Mouse (Mus musculus) CH12F3 (cell line): ENCODE measurements around the gene Taf13.
"Not testable (repeated sequence)": the region's sequence is repeated elsewhere in the genome, so short reads cannot be mapped to it uniquely, and the experiment has no call there.

ENCODE experiments used
- in situ Hi-C: fragments of 300-500 bp; cut with MboI; formaldehyde crosslinking; loops from 2 replicates; pipeline ENCODE4 v1.14.3; 2020; ENCODE audit warnings: low sequenced_read_pairs

Taf13 gene

DNA sequence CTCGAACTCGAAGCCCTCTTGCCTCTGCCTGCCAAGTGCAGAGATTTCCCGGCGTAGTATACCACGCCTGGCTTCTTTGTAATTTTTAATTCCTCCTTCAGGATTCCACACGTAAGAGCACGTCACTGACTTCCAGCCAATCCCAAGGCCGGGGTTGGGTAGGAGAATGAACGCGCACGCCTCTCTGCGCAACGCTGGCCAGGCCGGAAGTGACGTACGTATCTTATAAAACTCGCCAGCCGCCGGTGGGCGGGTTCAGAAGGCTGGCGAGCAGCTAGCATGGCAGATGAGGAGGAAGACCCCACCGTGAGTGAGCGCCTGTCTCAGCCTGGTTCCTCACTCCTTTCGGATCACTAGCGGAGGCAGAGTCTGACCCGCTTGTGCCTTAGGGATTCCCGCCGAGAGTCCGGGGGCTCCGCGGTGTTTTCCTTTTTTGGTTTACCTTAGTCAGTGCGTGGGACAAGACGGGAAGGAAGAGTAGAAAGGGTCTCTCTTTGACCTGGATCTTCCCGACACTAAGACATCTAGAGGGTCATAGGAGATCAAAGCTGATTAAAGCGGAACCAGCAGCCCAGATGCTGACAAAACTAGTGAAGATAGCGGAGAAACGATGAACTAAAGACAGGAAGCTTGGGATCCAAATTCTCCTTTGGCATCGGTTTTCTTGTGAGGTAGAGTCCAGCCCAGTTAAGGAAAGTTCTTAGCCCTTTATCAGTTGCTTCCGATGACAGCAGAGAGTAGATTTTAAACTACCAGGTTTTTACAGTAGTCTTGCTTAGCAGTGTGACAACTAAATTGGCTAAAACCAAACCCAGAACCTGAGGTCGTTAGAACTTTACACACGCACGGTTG lies at the start of gene Taf13:
Taf13 (plus strand) TSS at position 256 of the 852 bp plus-strand sequence.
- in situ Hi-C loops = no loop called here

DNA sequence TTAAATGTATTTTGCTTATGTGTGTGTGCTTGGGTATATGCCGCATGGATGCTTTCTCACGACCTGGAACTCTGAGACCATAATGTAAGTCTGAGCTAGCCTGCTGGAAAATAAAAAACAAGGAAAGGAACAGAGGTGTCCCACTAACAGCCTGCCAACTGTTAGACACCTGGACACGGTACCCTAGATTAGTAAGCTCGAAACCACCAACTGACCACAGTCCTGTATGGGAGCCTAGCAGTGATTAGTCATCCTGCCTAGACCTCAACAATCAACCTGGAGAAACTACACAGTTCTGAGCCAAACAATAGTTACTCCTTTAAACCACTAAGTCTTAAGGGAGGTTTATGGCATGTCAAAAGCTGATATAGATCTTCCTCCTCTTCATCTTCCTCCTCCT lies 48.1 kb upstream of the Taf13 start:
- in situ Hi-C loops = no loop called here

DNA sequence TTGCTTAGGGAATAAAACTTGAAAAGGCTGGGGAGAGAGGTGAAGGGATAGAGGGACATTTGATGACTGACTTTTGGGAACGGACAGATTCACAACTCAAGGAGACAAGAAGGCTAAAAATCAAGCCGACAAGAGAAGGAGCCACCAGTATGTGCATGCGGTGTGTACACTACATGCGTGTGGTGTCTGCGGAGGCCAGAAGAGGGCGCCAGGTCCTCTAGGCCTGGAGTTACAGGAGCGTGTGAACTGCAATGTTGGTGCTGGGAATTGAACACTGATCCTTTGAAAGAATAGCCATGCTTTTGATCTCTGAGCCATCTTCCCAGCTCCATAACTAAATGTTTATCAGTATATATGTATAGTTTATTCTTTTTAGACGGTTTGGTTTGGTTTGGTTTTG lies 43.0 kb upstream of the Taf13 start:
- in situ Hi-C loops = no loop called here

DNA sequence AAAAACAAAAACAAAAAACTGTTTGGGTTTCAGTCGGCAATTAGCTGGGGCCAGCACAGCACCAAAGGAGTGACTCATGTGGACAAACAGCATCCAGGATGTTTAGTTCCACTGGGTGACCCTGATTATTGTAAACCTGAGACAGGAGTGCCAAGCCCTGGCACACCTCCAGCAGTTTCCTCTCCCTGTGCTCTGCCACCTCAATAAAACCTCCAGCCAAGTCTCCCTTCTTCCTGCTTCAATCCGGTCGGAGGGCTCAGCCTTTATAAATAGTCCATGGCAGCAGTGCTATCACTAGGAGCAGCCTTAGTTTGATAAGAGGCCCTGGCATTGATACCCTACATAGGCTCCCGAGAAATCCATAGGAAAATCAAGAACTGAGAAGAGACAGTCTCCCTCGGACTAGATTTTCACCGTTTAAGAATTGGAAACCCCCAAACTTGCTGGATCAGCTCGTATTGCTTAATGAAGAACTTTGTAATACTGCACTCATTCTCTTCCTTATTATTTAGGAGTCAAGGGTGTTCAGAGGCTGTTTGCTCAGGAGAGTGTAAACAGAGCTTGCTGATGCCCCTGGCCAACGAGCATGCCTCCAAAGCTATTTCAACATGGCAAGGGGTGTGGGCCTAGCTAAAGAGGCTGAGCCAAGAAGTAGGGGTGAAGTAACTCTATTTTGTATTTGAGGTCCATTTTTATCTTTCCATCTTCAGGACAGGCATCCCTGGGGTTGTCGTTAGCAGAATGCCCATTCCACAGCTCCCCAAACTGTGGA lies 38.2 kb upstream of the Taf13 start:
- in situ Hi-C loops = no loop called here

DNA sequence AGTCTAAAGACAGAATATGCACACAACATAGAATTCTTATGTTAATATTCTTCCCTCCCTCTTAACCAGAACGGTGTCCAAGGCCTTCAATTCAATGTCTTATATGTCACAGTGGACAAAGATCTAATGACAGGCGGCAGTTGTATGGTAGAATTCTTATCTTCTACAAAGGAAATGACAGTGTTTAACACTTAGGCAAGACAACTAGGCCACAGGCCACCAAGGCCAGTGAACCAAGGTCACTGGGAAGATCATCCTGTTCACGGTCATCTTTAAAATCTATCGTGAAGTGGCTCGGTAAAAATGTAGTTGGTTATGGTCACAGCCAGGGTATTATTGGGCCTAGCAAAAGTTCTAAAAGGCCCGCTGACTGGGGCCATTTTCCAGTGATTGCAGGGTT lies 37.5 kb upstream of the Taf13 start, which contains the start of gene 1700013F07Rik:
1700013F07Rik (plus strand) TSS at position 200 of the 400 bp plus-strand sequence.
- in situ Hi-C loops = no loop called here

DNA sequence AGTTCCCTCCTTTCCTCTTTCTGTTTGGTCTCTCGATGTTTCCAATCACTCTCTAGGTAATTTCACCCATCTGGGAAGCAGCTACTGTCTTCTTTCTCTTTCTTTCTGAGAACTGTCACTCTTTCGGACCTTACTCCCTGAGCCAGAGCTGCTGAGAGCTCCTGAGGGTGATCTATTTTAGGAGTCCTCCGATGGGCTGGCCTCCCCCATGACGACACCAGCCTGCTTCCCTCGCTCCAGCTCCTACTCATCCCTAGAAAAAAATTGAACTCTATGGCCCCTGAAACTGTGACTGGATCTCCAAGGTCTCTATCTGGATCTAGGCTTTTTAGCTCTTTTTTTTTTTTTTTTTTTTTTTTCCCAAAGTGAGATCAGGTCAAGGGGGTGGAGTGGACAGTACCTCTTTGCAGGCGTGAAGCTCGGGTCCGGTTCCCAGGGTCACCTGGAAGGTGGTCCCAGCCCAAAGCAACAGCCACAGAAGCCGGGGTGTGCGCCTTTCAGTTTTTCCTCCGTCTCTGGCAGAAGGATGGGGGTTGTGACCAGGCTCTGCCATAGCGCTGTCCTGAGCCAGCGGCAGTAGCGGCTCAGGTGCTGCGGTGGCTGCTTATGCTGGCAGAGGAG lies 35.5 kb upstream of the Taf13 start:
- in situ Hi-C loops = no loop called here

DNA sequence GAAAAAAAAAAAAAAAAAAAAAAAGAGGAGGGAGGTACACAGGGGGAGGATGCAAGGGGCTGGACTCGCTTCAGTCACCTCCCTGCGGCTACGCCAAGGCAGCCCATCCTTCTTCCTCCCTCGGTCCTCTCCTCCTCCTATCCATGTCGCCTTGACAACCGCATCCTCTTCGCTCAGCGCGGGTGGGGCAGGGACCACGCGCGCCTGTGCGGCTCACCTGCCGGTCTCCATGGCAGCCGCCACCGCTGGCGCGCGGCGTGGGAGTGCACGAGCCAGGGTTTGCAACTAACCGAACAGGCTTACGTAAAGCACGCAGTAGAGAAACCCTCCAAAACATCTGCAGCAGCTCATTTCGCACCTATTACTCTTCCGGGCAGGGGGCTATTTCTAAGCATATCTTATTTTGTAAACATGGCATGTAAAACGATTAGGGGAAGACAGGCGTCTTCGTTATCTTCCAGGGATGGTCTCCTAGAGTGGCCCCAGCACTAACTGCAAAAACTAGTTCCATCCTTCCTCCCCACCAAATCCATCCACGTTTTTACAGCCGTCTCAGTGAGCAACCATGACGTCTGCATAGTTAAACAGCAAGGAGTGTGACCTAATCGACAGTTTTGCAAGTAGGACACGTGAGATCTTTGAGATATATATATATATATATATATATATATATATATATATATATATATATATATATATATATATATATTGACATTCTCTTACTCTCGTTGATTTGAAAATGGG lies 34.8 kb upstream of the Taf13 start, which contains the start of gene 5330417C22Rik:
5330417C22Rik (minus strand) TSS at position 20 of the 744 bp plus-strand sequence.
- in situ Hi-C loops = no loop called here

DNA sequence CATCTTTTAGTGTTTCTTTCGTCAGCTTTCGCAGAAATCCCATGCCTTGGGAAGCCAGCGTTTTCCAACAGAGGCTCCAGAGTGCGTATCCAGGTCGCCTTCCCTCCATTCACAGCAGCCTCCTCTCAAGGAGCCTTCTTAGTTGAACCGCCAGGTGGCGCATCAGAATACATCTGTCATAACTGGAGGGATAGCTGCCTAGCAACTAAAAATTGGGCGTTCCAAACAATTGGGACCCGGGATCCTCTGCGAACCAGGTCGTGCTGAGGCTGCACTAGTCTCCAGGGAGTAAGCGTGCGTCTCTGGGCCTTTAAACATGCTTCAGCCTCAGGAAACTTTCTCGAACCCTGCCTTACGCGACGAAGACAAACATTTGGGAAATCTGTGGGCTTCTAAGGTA lies 34.2 kb upstream of the Taf13 start:
- in situ Hi-C loops = no loop called here

DNA sequence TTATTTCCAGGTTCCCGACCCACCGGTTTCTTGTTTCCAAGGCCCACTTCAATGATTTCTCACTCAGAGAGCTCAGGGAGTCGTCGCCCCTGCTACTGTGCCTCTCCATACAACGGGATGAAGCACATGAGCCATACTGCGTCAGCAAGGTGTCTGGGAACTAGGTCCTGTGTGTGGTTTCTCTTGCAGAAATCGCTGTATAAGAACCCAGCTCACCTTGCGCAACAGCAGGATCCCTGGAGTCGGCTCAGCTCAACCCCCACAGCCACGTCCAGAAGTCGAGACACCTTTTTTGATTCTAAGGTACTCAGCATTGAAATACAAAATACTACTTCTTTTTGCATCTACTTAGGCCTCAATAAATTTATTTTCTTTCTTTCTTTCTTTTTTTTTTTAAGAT lies 29.2 kb upstream of the Taf13 start:
- in situ Hi-C loops = no loop called here

DNA sequence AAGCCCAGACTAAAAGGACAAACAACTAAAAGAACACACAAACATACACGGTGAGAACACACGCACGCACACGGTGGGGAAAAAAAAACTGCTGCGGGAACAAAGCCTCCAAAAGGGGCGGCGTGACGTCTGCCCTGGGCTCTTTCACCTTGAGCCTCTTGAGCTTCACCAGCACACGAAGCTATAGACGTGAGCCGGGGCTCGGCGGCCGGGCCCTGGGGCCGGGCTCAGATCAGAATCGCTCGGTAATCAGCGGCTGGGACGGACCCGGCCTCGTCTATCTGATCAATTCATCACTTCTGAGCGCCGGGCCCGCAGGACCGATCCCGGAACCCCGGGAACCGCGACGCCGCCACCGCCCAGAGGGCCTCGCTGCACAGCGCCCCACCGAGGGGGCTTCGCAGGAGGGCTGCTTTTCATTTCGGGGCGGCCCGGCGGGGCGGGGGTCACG lies 17.4 kb upstream of the Taf13 start:
- in situ Hi-C loops = no loop called here

DNA sequence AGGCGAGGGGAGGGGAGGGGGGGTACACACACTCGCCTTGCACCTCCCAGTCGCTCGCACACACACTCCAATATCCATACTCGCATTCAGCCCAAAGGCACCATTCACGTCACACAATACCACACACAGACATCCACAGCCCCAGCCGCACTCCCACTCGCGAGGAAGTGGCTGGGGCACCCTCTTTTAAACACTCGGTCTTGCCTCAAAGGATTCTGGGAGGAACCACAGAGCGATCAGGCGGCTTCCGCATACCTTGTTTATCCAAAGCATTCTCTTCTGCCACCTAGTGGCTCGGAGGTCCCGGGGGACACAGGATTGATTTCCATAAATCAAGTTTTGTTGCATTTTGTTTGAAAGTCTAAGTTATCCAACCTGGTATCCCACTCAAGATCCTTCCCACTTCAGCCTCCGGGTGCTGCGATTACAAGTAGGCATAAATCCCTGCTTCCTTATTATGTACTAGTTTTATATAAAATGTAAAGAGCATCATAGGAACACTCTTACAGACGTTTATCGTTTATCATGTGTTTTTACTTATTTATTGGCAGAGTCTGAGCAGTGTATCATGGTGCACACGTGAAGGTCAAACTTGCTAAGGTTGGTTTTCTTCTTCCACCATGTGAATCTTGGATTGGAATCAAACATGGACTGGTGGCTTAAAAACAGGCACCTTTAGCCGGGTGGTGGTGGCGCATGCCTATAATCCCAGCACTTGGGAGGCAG lies 16.7 kb upstream of the Taf13 start:
- in situ Hi-C loops = no loop called here

DNA sequence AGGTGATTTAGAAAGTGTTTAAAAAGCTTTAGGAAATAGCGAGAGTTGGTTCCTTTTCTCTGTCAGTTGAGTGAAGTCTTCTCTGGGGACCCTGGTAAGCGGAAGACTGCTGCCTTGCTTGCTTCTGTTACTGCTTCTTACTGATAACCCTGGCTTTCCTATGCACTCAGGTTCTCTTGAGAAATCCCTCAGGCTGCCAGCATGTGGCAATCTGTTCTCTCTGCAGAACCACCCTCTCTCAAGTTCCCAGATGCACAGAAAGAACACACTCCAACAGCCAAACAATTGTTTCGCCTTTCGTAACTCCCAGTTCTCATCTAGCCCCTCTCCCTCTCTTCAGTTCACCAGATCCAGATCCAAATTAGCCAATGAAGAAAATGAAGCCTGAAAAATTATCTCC lies 13.6 kb upstream of the Taf13 start:
- in situ Hi-C loops = no loop called here

DNA sequence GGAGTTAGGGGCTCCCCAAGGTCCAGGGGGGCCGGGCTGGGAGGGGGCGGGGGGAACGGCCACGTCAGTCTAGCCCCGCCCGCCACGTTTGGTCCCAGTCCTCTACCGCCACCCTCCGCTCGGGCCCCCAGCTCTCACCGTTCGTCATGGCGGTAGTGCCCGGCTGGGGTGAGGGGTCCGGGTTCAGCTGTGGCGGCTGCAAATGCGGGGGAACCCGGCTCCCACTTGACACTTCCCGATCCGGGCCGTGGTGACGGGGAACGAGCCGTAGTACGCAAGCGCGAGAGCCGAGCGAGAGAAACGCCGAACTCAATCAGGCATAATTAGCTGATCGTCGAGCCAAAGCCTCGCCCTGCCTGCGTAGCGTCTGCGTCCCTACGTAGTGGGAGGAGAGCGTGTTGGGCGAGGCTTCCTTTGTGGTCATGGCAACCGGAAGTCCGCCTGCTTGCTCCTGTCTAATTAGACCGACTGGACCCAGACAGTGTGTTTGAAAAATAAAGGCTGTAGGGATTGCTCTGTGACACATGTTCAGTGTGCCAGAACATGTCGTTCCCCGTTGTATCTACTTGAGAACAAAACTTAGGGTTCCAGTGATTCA lies 9.3 kb upstream of the Taf13 start, which contains the start of gene Tmem167b:
Tmem167b (minus strand) TSS at position 334 of the 598 bp plus-strand sequence.
- in situ Hi-C loops = no loop called here

DNA sequence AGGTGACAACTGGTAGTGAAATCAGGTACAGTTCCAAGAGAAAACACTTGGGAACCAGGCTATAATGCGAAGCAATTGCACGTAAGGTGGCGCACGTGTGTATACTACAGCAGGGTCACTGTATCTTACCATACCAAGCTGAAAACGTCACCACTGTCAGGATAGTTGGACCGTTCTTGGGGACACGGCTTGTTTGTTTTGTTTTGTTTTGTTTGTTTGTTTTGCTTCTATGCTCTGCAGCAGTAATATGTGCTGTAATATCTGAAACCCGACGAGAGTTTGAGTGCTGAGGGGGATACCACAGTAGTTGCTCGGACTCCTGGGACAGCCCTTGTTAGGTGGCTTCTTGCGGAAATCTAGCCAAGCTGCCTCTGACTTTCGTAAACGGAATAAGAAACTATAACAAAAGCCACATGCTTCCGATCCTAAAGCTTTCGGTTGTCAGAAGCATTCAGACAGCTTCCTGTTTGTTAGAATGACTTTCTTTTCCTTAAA lies 8.7 kb upstream of the Taf13 start:
- in situ Hi-C loops = no loop called here

DNA sequence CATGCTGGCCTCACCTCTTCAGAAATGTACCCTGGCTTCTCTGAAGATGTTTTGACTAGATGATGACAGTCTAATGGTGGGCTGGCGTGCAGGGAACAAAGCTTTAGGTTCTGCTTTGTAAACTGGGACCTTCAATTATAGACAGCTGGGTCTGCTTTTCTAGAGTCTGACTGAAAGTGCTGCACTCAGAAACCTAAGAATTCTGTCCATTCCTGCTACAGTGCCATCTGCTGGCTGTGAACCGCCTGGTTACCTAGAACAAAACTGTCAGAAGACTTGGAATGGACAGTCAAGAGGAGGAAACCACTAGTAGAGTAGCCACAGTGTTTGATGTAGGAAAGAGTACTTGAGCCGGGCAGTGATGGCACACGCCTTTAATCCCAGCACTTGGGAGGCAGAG lies 8.2 kb upstream of the Taf13 start:
- in situ Hi-C loops = no loop called here

DNA sequence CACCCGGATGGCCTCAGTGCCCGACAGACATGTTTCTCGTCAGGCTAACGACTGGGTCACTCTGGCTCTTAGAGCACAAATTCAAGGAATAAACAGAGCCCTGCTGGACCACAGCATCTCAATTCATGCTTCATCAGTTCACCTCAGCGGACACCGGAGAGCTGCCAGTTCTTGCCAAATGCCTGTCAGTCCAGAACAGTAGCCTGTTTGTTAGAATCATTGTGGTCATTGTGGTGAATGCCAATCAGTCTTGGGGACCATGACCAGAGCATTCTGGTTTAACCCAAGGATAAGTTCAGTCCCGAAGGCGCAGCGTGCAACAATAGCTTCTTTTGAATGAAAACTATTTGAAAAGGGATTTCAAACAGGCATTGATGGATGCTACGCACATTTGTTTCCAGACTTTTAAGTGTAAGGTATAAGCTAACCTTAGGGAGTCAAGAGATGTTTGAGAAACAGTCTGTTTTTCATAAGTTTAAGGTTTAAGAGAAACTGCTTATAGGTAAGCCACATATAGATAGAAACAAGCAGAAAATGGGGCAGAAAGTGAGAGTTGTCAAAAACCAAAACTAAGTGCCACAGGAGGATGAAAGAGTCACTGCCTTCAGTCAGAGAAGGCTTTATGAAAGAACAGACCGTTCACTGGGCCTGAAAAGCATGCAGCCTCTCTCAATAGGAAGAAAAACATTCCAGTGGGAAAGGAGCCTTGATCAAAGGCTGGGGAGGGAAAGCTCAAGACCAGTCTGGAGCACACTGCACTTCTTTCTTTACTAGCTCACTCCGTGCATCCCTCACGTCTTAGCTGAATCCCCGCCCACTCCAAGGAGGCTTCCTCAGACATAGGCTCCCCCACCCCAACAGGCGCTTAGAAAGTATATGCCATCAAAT lies 3.3 kb upstream of the Taf13 start:
- in situ Hi-C loops = no loop called here

DNA sequence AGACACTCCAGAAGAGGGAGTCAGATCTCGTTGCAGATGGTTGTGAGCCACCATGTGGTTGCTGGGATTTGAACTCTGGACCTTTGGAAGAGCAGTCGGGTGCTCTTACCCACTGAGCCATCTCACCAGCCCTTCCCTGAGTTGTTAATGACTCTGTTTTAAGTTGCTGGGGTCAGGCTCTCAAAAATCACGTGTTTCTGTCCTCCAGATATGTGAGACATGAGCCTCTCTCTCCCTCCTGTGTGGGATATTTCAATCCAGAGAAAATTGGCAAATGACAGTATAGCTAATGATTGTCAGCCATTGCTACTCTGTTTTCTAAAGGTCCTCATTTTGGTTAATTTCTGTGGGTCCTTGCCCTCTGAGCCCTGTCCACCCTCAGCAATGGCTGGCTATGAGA lies 1.9 kb upstream of the Taf13 start:
- in situ Hi-C loops = not testable (repeated sequence)

DNA sequence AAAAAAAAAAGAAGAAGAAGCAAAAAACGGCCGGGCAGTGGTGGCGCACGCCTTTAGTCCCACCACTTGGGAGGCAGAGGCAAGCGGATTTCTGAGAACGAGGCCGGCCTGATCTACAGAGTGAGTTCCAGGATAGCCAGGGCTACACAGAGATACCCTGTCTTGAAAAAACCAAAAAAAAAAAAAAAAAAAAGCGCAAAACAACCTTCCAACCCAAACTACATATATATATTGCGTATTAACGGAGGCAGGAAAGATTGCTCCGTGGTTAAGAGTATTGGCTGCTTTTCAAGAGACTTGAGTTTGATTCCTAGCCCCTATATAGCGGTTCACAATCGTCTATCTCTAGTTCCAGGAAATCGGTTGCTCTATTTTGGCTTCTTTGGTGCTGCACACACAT lies 685 bp upstream of the Taf13 start:
- in situ Hi-C loops = no loop called here
